Mouse (Mus musculus): Measurements from ENCODE around the gene Mysm1.

Gene Mysm1

DNA sequence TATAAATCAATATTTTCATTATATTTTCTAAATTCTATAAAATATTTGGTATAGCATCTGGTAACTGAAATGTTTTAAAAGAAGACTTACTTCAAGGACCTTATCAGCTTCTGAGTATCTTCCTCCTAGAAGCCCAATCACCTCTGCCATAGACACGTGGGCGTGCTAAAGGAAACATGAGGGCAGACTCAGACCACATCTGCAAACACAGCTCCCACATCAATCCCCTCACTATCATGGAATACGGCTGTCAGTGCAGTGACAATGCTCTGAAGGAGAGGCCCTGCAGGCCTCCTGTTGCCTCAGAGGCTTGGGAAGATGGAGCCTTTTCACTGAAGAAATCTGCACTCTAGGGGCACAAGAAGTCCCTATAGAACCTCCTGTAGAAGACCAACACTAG lies 26.1 kb downstream of the Mysm1 start:
- DNase-seq (ENCODE audit: low spot score in 2 of 2), result no peak

DNA sequence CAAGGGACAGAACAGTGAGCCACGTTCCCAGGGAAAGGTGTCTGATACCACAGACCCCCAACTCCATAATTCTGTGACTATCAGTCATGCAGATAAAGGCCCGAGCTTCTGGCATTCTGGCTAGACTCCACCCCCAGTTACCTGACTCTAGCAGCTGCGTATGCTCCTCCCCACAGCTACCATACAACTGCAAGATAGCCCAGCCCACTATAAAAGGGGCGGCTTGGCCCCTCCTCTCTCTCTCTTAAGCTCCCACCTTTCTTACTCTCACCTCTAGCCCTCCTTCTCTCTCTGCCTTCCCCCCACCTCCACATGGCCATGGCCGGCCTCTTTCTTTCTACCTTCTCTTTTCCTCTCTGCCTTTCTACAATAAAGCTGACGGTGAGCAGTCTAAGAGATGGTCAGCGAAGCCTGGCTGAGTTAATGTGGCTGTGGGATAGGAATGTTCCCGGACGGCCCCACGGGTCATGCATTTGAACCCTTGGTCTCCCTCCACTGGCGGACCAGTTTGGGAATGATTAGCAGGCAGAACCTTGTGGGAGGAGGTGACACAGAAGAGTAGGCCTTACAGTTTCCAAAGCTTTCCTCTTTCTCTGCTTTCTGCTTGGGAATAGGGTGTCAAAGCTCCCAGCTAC lies 37.6 kb downstream of the Mysm1 start:
- no peak for DNase-seq (ENCODE audit: low spot score in 2 of 2)

DNA sequence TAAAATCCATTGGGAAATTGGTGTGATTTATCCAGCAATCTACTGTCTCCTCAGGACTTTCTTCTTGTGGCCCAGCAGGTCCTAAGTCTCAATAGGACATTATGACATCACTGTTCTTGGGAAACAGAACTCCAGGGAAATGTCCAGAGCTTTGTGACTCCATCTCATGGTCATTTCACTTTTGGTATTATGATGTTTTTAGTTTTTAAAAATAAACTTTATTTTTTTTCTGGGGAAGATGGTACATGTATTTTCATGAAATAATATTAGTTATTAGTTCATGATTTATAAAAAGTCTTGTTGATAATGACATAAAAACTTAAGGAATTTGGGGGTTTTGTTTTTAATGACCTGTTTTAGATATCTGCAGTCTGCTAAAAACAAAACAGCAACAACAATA lies 50.2 kb downstream of the Mysm1 start, which contains the start of gene Eqtn:
TSS of gene Eqtn (minus strand) at position 101 of the 400 bp plus-strand sequence.
- DNase-seq (ENCODE audit: low spot score in 2 of 2), result no peak

DNA sequence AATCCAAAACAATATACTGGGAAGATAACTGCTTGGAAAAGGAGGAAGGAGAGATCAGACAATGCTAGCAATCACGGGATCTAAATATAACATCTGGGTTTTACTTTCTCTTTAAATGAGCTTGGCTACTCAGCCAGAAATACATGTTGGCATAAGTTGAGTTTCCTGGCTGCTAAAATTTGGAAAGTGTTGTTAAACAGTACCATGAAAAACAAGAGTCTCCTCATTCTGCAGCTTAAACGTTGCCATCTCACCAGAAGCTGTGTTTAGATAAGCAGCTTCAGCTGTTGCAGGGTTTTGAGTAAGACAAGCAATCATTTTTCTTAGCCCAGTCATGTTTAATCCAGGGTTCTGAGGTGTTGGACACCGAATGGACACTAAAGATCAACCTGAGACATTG lies 77.1 kb downstream of the Mysm1 start:
- no peak for DNase-seq (ENCODE audit: low spot score in 2 of 2)

DNA sequence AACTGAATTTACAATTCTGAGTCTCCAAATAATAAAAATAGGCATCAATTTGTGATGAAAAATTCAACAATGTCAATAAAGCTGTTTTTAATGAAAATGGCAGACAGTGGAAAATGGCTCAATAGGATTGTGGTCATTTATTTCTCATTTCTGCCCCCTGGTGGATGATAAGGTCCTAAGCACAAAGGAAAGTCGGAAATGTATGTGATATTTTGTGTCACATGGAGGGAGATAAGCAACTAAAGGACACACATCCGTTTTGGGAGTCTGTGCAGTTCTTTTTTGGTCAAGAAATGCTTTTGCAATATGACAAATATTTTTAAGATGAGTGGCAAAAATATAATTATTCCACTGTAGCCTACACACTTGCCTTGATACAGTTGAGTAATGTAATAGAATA lies 78.2 kb downstream of the Mysm1 start:
- no peak for DNase-seq (ENCODE audit: low spot score in 2 of 2)

Measured in spleen, postnatal 14 days (tissue).